Mouse (Mus musculus) erythroblast, embryonic 14.5 days (primary cell): Measurements from ENCODE around the gene Slc2a13.

Experiments
- GATA1 ChIP-seq: IDR thresholded peaks from 2 replicates; pipeline ENCODE4 v1.6.1; 2012; ENCODE audit warnings: low read length, inconsistent platforms, mixed read lengths
- TAL1 ChIP-seq: IDR thresholded peaks from 3 replicates; pipeline ENCODE4 v1.6.1; 2012; ENCODE audit warnings: low read length, inconsistent platforms, mixed read lengths

GRCm38 (mm10) chr15:91373203-91373584, 199.9 kb downstream of the Slc2a13 start:
- TF ChIP-seq GATA1 (no peak), TAL1 (no peak)
